In the genomic region with DNA sequence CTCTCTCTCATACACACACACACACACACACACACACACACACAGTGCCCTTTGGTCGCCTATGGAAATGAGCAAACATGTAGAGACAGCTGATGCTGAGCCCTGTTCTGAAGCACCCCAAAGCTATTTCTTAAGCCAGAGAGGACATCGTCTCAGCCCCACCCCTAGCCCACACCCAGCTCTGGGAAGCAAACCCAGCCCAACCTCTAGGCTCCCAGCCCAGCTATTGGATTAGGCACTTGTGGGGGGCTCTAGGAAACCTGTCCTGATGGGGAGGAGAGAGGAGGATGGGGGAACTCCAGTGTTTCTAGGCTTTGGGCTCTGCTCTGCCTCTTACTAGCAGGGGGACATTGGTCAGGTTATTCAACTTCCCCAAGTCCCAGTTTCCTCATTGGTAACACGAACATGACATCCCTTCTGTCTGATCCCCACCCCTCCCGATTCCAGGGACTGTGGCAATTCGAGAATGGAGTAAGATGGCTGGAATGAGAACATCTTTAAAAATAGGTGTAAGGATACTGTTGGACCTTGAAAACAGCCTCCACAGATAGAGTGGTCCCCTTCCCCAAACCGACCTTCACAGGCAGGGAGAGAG, we compare ENCODE assay signal across 11 mouse cellular contexts. TPM values are rescaled to one million over a fixed set of nuclear protein-coding genes. Genes with fewer than 3 reads are reported as not detected.
DNase-seq lines count a peak whose midpoint lies in the region; ATAC-seq and TF ChIP-seq lines count a peak whose summit lies in the region.
"Had no signal": no experiment of that assay in that cellular context is flagged by ENCODE, and none has a peak within 500 bp of the region (broad histone marks: within the 10 kb centered on the region; RNA-seq: fewer than 3 reads in every experiment).

No protein-coding gene starts in this region.

- TF ChIP-seq POLR2A in olfactory bulb, adult 2 months (IDR thresholded peaks at IDR 0.05; ENCODE audit: insufficient read depth, low read depth, low read length) = no peak

- no peaks in the 10 kb centered on the region for H3K9me3 ChIP-seq in forebrain, embryonic 12.5 days
- no peaks in the 10 kb centered on the region for H3K9me3 ChIP-seq in kidney, embryonic 16.5 days (ENCODE audit: low read length)

- no peak overlapping the region for H3K27ac ChIP-seq in left cerebral cortex, adult 2 months
- no peak overlapping the region for H3K27ac ChIP-seq in forebrain, embryonic 12.5 days
- no peak overlapping the region for H3K27ac ChIP-seq in olfactory bulb, adult 2 months (ENCODE audit: insufficient read depth, low read depth, low read length)
- H3K27ac ChIP-seq in kidney, embryonic 16.5 days (ENCODE audit: low read length) = no peak overlapping the region

- peak overlapping the region; percentile 96 for H3K4me2 ChIP-seq in forebrain, embryonic 12.5 days
- no peak overlapping the region for H3K4me2 ChIP-seq in kidney, embryonic 16.5 days (replicated peaks; ENCODE audit: low read depth, low read length)

- TF ChIP-seq CTCF in left cerebral cortex, adult 2 months (IDR thresholded peaks at IDR 0.05) = no peak
- TF ChIP-seq CTCF in olfactory bulb, adult 2 months (IDR thresholded peaks at IDR 0.05; ENCODE audit: insufficient read depth, low read depth, low read length) = no peak

- DNase-seq in left cerebral cortex, adult 2 months (ENCODE audit: extremely low spot score in 1 of 2, low spot score in 2 of 2) = no peak
- DNase-seq in left cerebral cortex, postnatal 25 days (ENCODE audit: low spot score in 2 of 2) = no peak
- DNase-seq in liver = peak; percentile 83
- no peak for DNase-seq in right cerebral cortex, postnatal 36 days (ENCODE audit: low spot score in 2 of 2)
- no peak for DNase-seq in cerebellum, postnatal 10 days
- DNase-seq: thymus, postnatal 36 days had no signal

- peaks cover 10% of the 10 kb centered on the region for H3K36me3 ChIP-seq in forebrain, embryonic 12.5 days (replicated peaks)
- H3K36me3 ChIP-seq in kidney, embryonic 16.5 days (ENCODE audit: insufficient read depth, low read length) = no peaks in the 10 kb centered on the region; the same call in none of the 2 replicates

- WGBS in forebrain, embryonic 12.5 days = 10% methylated on average over 6 of the region's 6 CpGs
- 15% methylated on average over 6 of the region's 6 CpGs for WGBS in olfactory bulb, adult 2 months
- 13% methylated on average over 6 of the region's 6 CpGs for WGBS in kidney, embryonic 16.5 days

- peak overlapping the region; percentile 88 for H3K9ac ChIP-seq in forebrain, embryonic 12.5 days
- H3K9ac ChIP-seq in kidney, embryonic 16.5 days (replicated peaks; ENCODE audit: low read length) = no peak overlapping the region

- peaks cover 6% of the 10 kb centered on the region; the same call in 1 of the 2 replicates for H3K27me3 ChIP-seq in forebrain, embryonic 12.5 days
- peaks cover 16% of the 10 kb centered on the region; the same call in 1 of the 2 replicates for H3K27me3 ChIP-seq in kidney, embryonic 16.5 days (ENCODE audit: insufficient read depth, low read length)
- H3K27me3 ChIP-seq: Patski had no signal

- H3K4me1 ChIP-seq in forebrain, embryonic 12.5 days = peaks cover 31% of the 10 kb centered on the region
- H3K4me1 ChIP-seq in olfactory bulb, adult 2 months (ENCODE audit: control insufficient read depth, insufficient read depth, low read length) = peaks cover 14% of the 10 kb centered on the region
- peaks cover 23% of the 10 kb centered on the region for H3K4me1 ChIP-seq in kidney, embryonic 16.5 days (ENCODE audit: insufficient read depth, low read length)

- intact Hi-C loops in left cerebral cortex, adult 2 months (cut with DNase I) = no loop called here
- intact Hi-C loops in left cerebral cortex, postnatal 25 days (cut with DNase I) = no loop called here

- H3K4me3 ChIP-seq in left cerebral cortex, adult 2 months = peak overlapping the region; percentile 11; the same call in 1 of the 2 replicates
- H3K4me3 ChIP-seq in forebrain, embryonic 12.5 days (replicated peaks) = peak overlapping the region; percentile 77
- H3K4me3 ChIP-seq in olfactory bulb, adult 2 months (ENCODE audit: insufficient read depth, low read depth, low read length) = 0 out of 2 replicates have a peak overlapping the region, but pooled peaks have one; percentile 10
- H3K4me3 ChIP-seq in kidney, embryonic 16.5 days (ENCODE audit: low read length) = no peak overlapping the region
- H3K4me3 ChIP-seq: myocyte had no signal

- no peak for ATAC-seq in forebrain, embryonic 12.5 days (ENCODE audit: low FRiP score)
- no peak for ATAC-seq in kidney, embryonic 16.5 days (ENCODE audit: low FRiP score, low TSS enrichment)
- ATAC-seq: Patski had no signal

RNA-seq across cellular contexts. Expression of a gene that starts 2.1 kb away (rescaled TPM):
- 10 to 100 TPM; 62.1 TPM for total RNA-seq in left cerebral cortex, adult 2 months (2021)
- total RNA-seq in left cerebral cortex, postnatal 25 days (2021) = 10 to 100 TPM; 60.5 to 61.6 TPM
- 10.1 and 12.4 TPM in 2 replicates for polyA plus RNA-seq in forebrain, embryonic 12.5 days (2016; fragmentation: Nextera tagmentation; extraction: Ambion mirVana)
- not detected in 2 replicates for polyA plus RNA-seq in olfactory bulb, adult 2 months (2012; ENCODE audit: insufficient read depth, insufficient read length, low replicate concordance, missing spikeins)
- polyA plus RNA-seq in kidney, embryonic 16.5 days (2015; fragmentation: Nextera tagmentation; extraction: Ambion mirVana) = 2.8 TPM in 2 replicates

RNA-seq across cellular contexts. Expression of a gene that starts 18.0 kb away (rescaled TPM):
- 10 to 100 TPM in 1 of 2 experiments, 1 to 10 TPM in 1; 8.7 to 13.3 TPM for total RNA-seq in left cerebral cortex, adult 2 months (2021)
- total RNA-seq in left cerebral cortex, postnatal 25 days (2021) = 10 to 100 TPM; 11.6 to 14.0 TPM
- 4.6 and 5.2 TPM in 2 replicates for polyA plus RNA-seq in forebrain, embryonic 12.5 days (2016; fragmentation: Nextera tagmentation; extraction: Ambion mirVana)
- polyA plus RNA-seq in olfactory bulb, adult 2 months (2012; ENCODE audit: insufficient read depth, insufficient read length, low replicate concordance, missing spikeins) = not detected in 2 replicates
- polyA plus RNA-seq in kidney, embryonic 16.5 days (2015; fragmentation: Nextera tagmentation; extraction: Ambion mirVana) = 6.6 and 7.9 TPM in 2 replicates

RNA-seq across cellular contexts. Expression of a gene that starts 19.1 kb away (rescaled TPM):
- 10 to 100 TPM; 28.9 to 29.3 TPM for total RNA-seq in left cerebral cortex, adult 2 months (2021)
- total RNA-seq in left cerebral cortex, postnatal 25 days (2021) = 10 to 100 TPM; 28.4 to 28.6 TPM
- polyA plus RNA-seq in forebrain, embryonic 12.5 days (2016; fragmentation: Nextera tagmentation; extraction: Ambion mirVana) = 34.6 and 35.5 TPM in 2 replicates
- not detected in 2 replicates for polyA plus RNA-seq in olfactory bulb, adult 2 months (2012; ENCODE audit: insufficient read depth, insufficient read length, low replicate concordance, missing spikeins)
- polyA plus RNA-seq in kidney, embryonic 16.5 days (2015; fragmentation: Nextera tagmentation; extraction: Ambion mirVana) = 27.2 and 31.1 TPM in 2 replicates

RNA-seq across cellular contexts. Expression of a gene that starts 33.7 kb away (rescaled TPM):
- total RNA-seq in left cerebral cortex, adult 2 months (2021) = 100 to 1,000 TPM; 190 to 222 TPM
- total RNA-seq in left cerebral cortex, postnatal 25 days (2021) = 100 to 1,000 TPM; 207 to 225 TPM
- 16.5 and 16.9 TPM in 2 replicates for polyA plus RNA-seq in forebrain, embryonic 12.5 days (2016; fragmentation: Nextera tagmentation; extraction: Ambion mirVana)
- polyA plus RNA-seq in olfactory bulb, adult 2 months (2012; ENCODE audit: insufficient read depth, insufficient read length, low replicate concordance, missing spikeins) = not detected in 2 replicates
- 11.6 and 14.3 TPM in 2 replicates for polyA plus RNA-seq in kidney, embryonic 16.5 days (2015; fragmentation: Nextera tagmentation; extraction: Ambion mirVana)

RNA-seq across cellular contexts. Expression of a gene that starts 35.1 kb away (rescaled TPM):
- 1 to 10 TPM in 1 of 2 experiments, under 1 TPM in 1; 0.50 to 1.2 TPM for total RNA-seq in left cerebral cortex, adult 2 months (2021)
- under 1 TPM; 0.53 to 0.73 TPM for total RNA-seq in left cerebral cortex, postnatal 25 days (2021)
- polyA plus RNA-seq in forebrain, embryonic 12.5 days (2016; fragmentation: Nextera tagmentation; extraction: Ambion mirVana) = 0.23 and 0.31 TPM in 2 replicates
- not detected in 2 replicates for polyA plus RNA-seq in olfactory bulb, adult 2 months (2012; ENCODE audit: insufficient read depth, insufficient read length, low replicate concordance, missing spikeins)
- polyA plus RNA-seq in kidney, embryonic 16.5 days (2015; fragmentation: Nextera tagmentation; extraction: Ambion mirVana) = 13.3 and 14.1 TPM in 2 replicates
